In genomic region chr5:96608036-96608435, GRCm38 (mm10) we compare ENCODE assay signal across 27 mouse cellular contexts.
DNase-seq lines count a peak whose midpoint lies in the region; ATAC-seq lines count a peak whose summit lies in the region.
"Had no signal": no experiment of that assay in that cellular context is flagged by ENCODE, and none has a peak within 500 bp of the region (broad histone marks: within the 10 kb centered on the region; RNA-seq: fewer than 3 reads in every experiment).

No protein-coding gene starts in this region.

- 80% methylated on average over 5 of the region's 5 CpGs for WGBS in heart, embryonic 10.5 days

- intact Hi-C loops in left cerebral cortex, postnatal 25 days (cut with DNase I), result no loop called here
- intact Hi-C loops in left cerebral cortex, postnatal 36 days (cut with DNase I), result no loop called here
- intact Hi-C loops in heart, postnatal 25 days (cut with DNase I), result no loop called here

- H3K27me3 ChIP-seq in heart, embryonic 10.5 days (ENCODE audit: insufficient read depth, poor library complexity, severe bottlenecking), result no peaks in the 10 kb centered on the region
- H3K27me3 ChIP-seq: embryonic facial prominence, embryonic 15.5 days; forebrain, embryonic 15.5 days; heart, embryonic 15.5 days; limb, embryonic 12.5 days; liver, embryonic 12.5 days; neural tube, embryonic 15.5 days; stomach, embryonic 15.5 days had no signal

- 0 out of 2 replicates have a peak, but pooled peaks cover 8% of the 10 kb centered on the region for H3K36me3 ChIP-seq in heart, embryonic 10.5 days
- H3K36me3 ChIP-seq: embryonic facial prominence, embryonic 15.5 days; forebrain, embryonic 15.5 days; heart, embryonic 15.5 days; limb, embryonic 12.5 days; liver, embryonic 12.5 days; neural tube, embryonic 15.5 days; stomach, embryonic 15.5 days had no signal

- H3K27ac ChIP-seq in heart, embryonic 10.5 days, result no peak overlapping the region
- H3K27ac ChIP-seq: forebrain, embryonic 15.5 days; heart, embryonic 15.5 days; hindbrain, embryonic 14.5 days; kidney, postnatal 0 days; limb, embryonic 12.5 days; liver, embryonic 12.5 days; neural tube, embryonic 15.5 days; stomach, embryonic 15.5 days had no signal

- H3K9me3 ChIP-seq in heart, embryonic 10.5 days, result no peaks in the 10 kb centered on the region
- H3K9me3 ChIP-seq: embryonic facial prominence, embryonic 15.5 days; forebrain, embryonic 15.5 days; heart, embryonic 15.5 days; limb, embryonic 12.5 days; liver, embryonic 12.5 days; neural tube, embryonic 15.5 days; stomach, embryonic 15.5 days had no signal

- DNase-seq in frontal cortex, postnatal 25 days (ENCODE audit: low spot score in 2 of 2), result no peak
- DNase-seq in left cerebral cortex, postnatal 25 days (ENCODE audit: low spot score in 2 of 2), result peak; percentile 23 to 75
- DNase-seq in left cerebral cortex, adult 11 months (ENCODE audit: low spot score), result no peak
- peak; percentile 37 to 53 for DNase-seq in left cerebral cortex, postnatal 36 days (ENCODE audit: low spot score in 2 of 2)
- DNase-seq in heart, postnatal 25 days (ENCODE audit: low spot score), result no peak
- DNase-seq in heart, embryonic 10.5 days (ENCODE audit: low spot score), result no peak
- DNase-seq: adrenal gland, postnatal 10 days; cerebellum, adult 2 months; cerebellum, postnatal 36 days; gastrocnemius, postnatal 36 days; heart, postnatal 4 days; kidney, adult 18-20 months; lung, adult 18-20 months; lung, postnatal 10 days; thymus, adult 18-20 months; thymus, postnatal 36 days had no signal

- no peak overlapping the region for H3K4me3 ChIP-seq in heart, embryonic 10.5 days
- H3K4me3 ChIP-seq: embryonic facial prominence, embryonic 15.5 days; forebrain, embryonic 15.5 days; heart, embryonic 15.5 days; limb, embryonic 12.5 days; liver, embryonic 12.5 days; neural tube, embryonic 15.5 days; stomach, embryonic 15.5 days had no signal

- ATAC-seq in frontal cortex, adult (ENCODE audit: low TSS enrichment), result peak; percentile 92
- ATAC-seq: forebrain, embryonic 15.5 days; inflammation-experienced regulatory T-cells, adult 6 months; liver, embryonic 12.5 days had no signal

- H3K4me1 ChIP-seq in heart, embryonic 10.5 days, result no peaks in the 10 kb centered on the region
- H3K4me1 ChIP-seq: forebrain, embryonic 15.5 days; heart, embryonic 15.5 days; liver, embryonic 12.5 days; neural tube, embryonic 15.5 days; stomach, embryonic 15.5 days had no signal

Comparison
In these comparisons a context has a peak if more than half of its experiments do, and no peak if none do; other contexts are left out.
1. DNase-seq: peak in left cerebral cortex, postnatal 25 days (2 of 2) and left cerebral cortex, postnatal 36 days (2 of 2); none in frontal cortex, postnatal 25 days (0 of 2), left cerebral cortex, adult 11 months (single experiment), heart, postnatal 25 days (single experiment) and heart, embryonic 10.5 days (single experiment).